Mouse (Mus musculus): ENCODE measurements at regions not wholly inside any gene's neighbourhood (a gene's known extent, or its start where the extent isn't known, plus 50 kb on each side); places are given as distances from the start of the nearest gene placed in this dataset.

GRCm38 (mm10) chr5:106385219-106385618 lies 72.7 kb downstream of the Barhl2 start:
- TF ChIP-seq CTCF (IDR thresholded peaks at IDR 0.05; ENCODE audit: low read depth, low read length) (no peak), POLR2A (IDR thresholded peaks at IDR 0.05; ENCODE audit: insufficient read depth, low read length) (no peak)
